Mouse (Mus musculus) E14TG2a.4 (cell line): ENCODE results near the gene Gstk1.

ENCODE experiments used
- CTCF ChIP-seq: conservative IDR thresholded peaks from 2 replicates; pipeline ENCODE4 v1.5.1; 2014; ENCODE audit warnings: low read length
- NANOG ChIP-seq: IDR thresholded peaks from 2 replicates; pipeline ENCODE4 v1.6.1; 2014; ENCODE audit warnings: borderline replicate concordance, low read length, mixed read lengths

- no peak for TF ChIP-seq CTCF
- TF ChIP-seq NANOG, result no peak
Measured at GRCm38 (mm10) chr6:42282865-42283528, 37.3 kb downstream of the Gstk1 start.
